ENCODE assay signal across 8 mouse cellular contexts in genomic region chr2:65363828-65364497, GRCm38 (mm10). TPM values are rescaled to one million over a fixed set of nuclear protein-coding genes. Genes with fewer than 3 reads are reported as not detected.
DNase-seq lines count a peak whose midpoint lies in the region; ATAC-seq and TF ChIP-seq lines count a peak whose summit lies in the region.

Slc38a11 (minus strand) TSS chr2:65364034.

- no peaks in the 10 kb centered on the region for H3K36me3 ChIP-seq in heart, embryonic 12.5 days
- H3K36me3 ChIP-seq in forebrain, embryonic 12.5 days (replicated peaks) = no peaks in the 10 kb centered on the region
- no peaks in the 10 kb centered on the region for H3K36me3 ChIP-seq in limb, embryonic 11.5 days (ENCODE audit: control insufficient read depth, insufficient read depth, low read length)

- H3K4me2 ChIP-seq in heart, embryonic 12.5 days = peak within 1 kb of the TSS; percentile 60
- H3K4me2 ChIP-seq in forebrain, embryonic 12.5 days = peak within 1 kb of the TSS; percentile 62
- peak within 1 kb of the TSS; percentile 48 for H3K4me2 ChIP-seq in limb, embryonic 11.5 days (ENCODE audit: low read depth, severe bottlenecking)

- H3K4me3 ChIP-seq in heart, embryonic 12.5 days = peak within 1 kb of the TSS; percentile 28
- peak within 1 kb of the TSS; percentile 31 for H3K4me3 ChIP-seq in forebrain, embryonic 12.5 days (replicated peaks)
- peak within 1 kb of the TSS; percentile 15 for H3K4me3 ChIP-seq in limb, embryonic 11.5 days (ENCODE audit: low read depth, low read length)
- peak within 1 kb of the TSS; percentile 12; the same call in 1 of the 2 replicates for H3K4me3 ChIP-seq in olfactory bulb, adult 2 months (ENCODE audit: insufficient read depth, low read depth, low read length)

- no peak within 1 kb of the TSS for H3K27ac ChIP-seq in heart, embryonic 12.5 days (ENCODE audit: poor library complexity, severe bottlenecking)
- H3K27ac ChIP-seq in forebrain, embryonic 12.5 days = no peak within 1 kb of the TSS
- no peak within 1 kb of the TSS for H3K27ac ChIP-seq in limb, embryonic 11.5 days (replicated peaks; ENCODE audit: low read depth, low read length)
- no peak within 1 kb of the TSS for H3K27ac ChIP-seq in olfactory bulb, adult 2 months (ENCODE audit: insufficient read depth, low read depth, low read length)

- 4% methylated on average over 18 of the region's 18 CpGs for WGBS in heart, embryonic 12.5 days
- WGBS in forebrain, embryonic 12.5 days = 5% methylated on average over 18 of the region's 18 CpGs
- WGBS in limb, embryonic 11.5 days = 7% methylated on average over 18 of the region's 18 CpGs
- WGBS in olfactory bulb, adult 2 months = 12% methylated on average over 18 of the region's 18 CpGs

- 0 out of 2 replicates have a peak, but pooled peaks cover 6% of the 10 kb centered on the region for H3K4me1 ChIP-seq in heart, embryonic 12.5 days (replicated peaks)
- peaks cover 18% of the 10 kb centered on the region for H3K4me1 ChIP-seq in forebrain, embryonic 12.5 days
- no peaks in the 10 kb centered on the region for H3K4me1 ChIP-seq in limb, embryonic 11.5 days (ENCODE audit: control insufficient read depth, insufficient read depth, low read length)
- H3K4me1 ChIP-seq in olfactory bulb, adult 2 months (ENCODE audit: control insufficient read depth, insufficient read depth, low read length) = peaks cover 4% of the 10 kb centered on the region

- no peak for TF ChIP-seq POLR2A in olfactory bulb, adult 2 months (IDR thresholded peaks at IDR 0.05; ENCODE audit: insufficient read depth, low read depth, low read length)

- peak; percentile 39; the same call in 1 of the 2 replicates for ATAC-seq in heart, embryonic 12.5 days (ENCODE audit: insufficient number of reproducible peaks, low FRiP score)
- peak; percentile 86 for ATAC-seq in forebrain, embryonic 12.5 days (ENCODE audit: low FRiP score)
- ATAC-seq in limb, embryonic 11.5 days (ENCODE audit: insufficient number of reproducible peaks, low FRiP score, low TSS enrichment, low read depth) = peak; percentile 57; the same call in 1 of the 2 replicates

- H3K9ac ChIP-seq in heart, embryonic 12.5 days = no peak within 1 kb of the TSS
- H3K9ac ChIP-seq in forebrain, embryonic 12.5 days = peak within 1 kb of the TSS; percentile 42; the same call in 1 of the 2 replicates
- H3K9ac ChIP-seq in limb, embryonic 11.5 days (ENCODE audit: low read length) = no peak within 1 kb of the TSS

- 0 out of 2 replicates have a peak, but pooled peaks cover 4% of the 10 kb centered on the region for H3K27me3 ChIP-seq in heart, embryonic 12.5 days (replicated peaks)
- 0 out of 2 replicates have a peak, but pooled peaks cover 3% of the 10 kb centered on the region for H3K27me3 ChIP-seq in forebrain, embryonic 12.5 days
- no peaks in the 10 kb centered on the region for H3K27me3 ChIP-seq in limb, embryonic 11.5 days (ENCODE audit: control insufficient read depth, insufficient read depth, low read length)

- no peak for DNase-seq in heart, adult 18-20 months
- peak; percentile 43 for DNase-seq in ZHBTc4 (ENCODE audit: low read depth, low spot score)
- DNase-seq in limb, embryonic 11.5 days (ENCODE audit: low spot score) = peak; percentile 64
- no peak for DNase-seq in yolk sac, embryonic 10.5 days (ENCODE audit: low spot score)
- DNase-seq in left cerebral cortex, adult 8-10 months (ENCODE audit: low spot score in 2 of 2) = no peak

- TF ChIP-seq CTCF in olfactory bulb, adult 2 months (IDR thresholded peaks at IDR 0.05; ENCODE audit: insufficient read depth, low read depth, low read length) = no peak

- no peaks in the 10 kb centered on the region for H3K9me3 ChIP-seq in heart, embryonic 12.5 days (replicated peaks)
- no peaks in the 10 kb centered on the region for H3K9me3 ChIP-seq in forebrain, embryonic 12.5 days
- no peaks in the 10 kb centered on the region for H3K9me3 ChIP-seq in limb, embryonic 11.5 days (ENCODE audit: control insufficient read depth, low read length)

RNA-seq across cellular contexts. Expression of gene Slc38a11, which starts in this region (rescaled TPM):
- 0.21 TPM in 1 of 2 replicates, not detected in the other for polyA plus RNA-seq in heart, embryonic 12.5 days (2016; fragmentation: Nextera tagmentation; extraction: Ambion mirVana)
- total RNA-seq in heart, adult 18-20 months (2021) = 1 to 10 TPM in 1 of 2 experiments, under 1 TPM in 1; 0.89 to 1.0 TPM
- 1.1 and 1.6 TPM in 2 replicates for polyA plus RNA-seq in forebrain, embryonic 12.5 days (2016; fragmentation: Nextera tagmentation; extraction: Ambion mirVana)
- 0.37 and 0.85 TPM in 2 replicates for polyA plus RNA-seq in limb, embryonic 11.5 days (2014; fragmentation: Nextera tagmentation; extraction: Ambion mirVana)
- not detected in 2 replicates for polyA plus RNA-seq in olfactory bulb, adult 2 months (2012; ENCODE audit: insufficient read depth, insufficient read length, low replicate concordance, missing spikeins)
- total RNA-seq in left cerebral cortex, adult 8-10 months (2022) = 1 to 10 TPM; 1.9 to 3.6 (median 2.7) TPM

Comparison
In these comparisons a context has a peak if more than half of its experiments do, and no peak if none do; other contexts are left out.
1. Peak in ATAC-seq, H3K4me3 ChIP-seq and H3K4me2 ChIP-seq in heart, embryonic 12.5 days; RNA of the gene not detected or under 1 TPM.
2. Peak in DNase-seq, ATAC-seq, H3K4me3 ChIP-seq and H3K4me2 ChIP-seq in limb, embryonic 11.5 days; RNA of the gene not detected or under 1 TPM.